Mouse (Mus musculus) heart, embryonic 14.5 days (tissue): ENCODE measurements at regions not wholly inside any gene's neighbourhood (a gene's known extent, or its start where the extent isn't known, plus 50 kb on each side); places are given as distances from the start of the nearest gene placed in this dataset.

ENCODE experiments used
- ATAC-seq: fragments of 200-750 bp; cut with Nextera tagmentation; 2 replicates; pipeline ENCODE4 v1.8.0; 2017; ENCODE audit warnings: low read depth, moderate TSS enrichment; ENCODE audit not compliant: insufficient number of reproducible peaks, insufficient read depth, low FRiP score
- H3K27ac ChIP-seq, 2 experiments: fragments of 200-500 bp in 1 of 2; fragments of 300-500 bp in 1 of 2; sonication (generic) in 1 of 2; replicated peaks in 1 of 2; 2 replicates each; pipeline ENCODE4 v1.5.1; 2012 to 2014; ENCODE audit warnings: low read depth in 2 of 2, low read length in 2 of 2, control low read depth in 1 of 2, mild to moderate bottlenecking in 1 of 2, mixed read lengths in 1 of 2; ENCODE audit not compliant: control insufficient read depth in 1 of 2, insufficient read depth in 1 of 2
- H3K27me3 ChIP-seq: fragments of 300-500 bp; sonication (generic); 2 replicates; pipeline ENCODE4 v1.6.1; 2014; ENCODE audit warnings: mild to moderate bottlenecking, low read length, control low read depth; ENCODE audit not compliant: control insufficient read depth, insufficient read depth
- H3K36me3 ChIP-seq: fragments of 300-500 bp; sonication (generic); 2 replicates; pipeline ENCODE4 v1.6.1; 2014; ENCODE audit warnings: mild to moderate bottlenecking, control low read depth, low read length, mixed read lengths; ENCODE audit not compliant: control insufficient read depth, insufficient read depth
- H3K4me1 ChIP-seq, 2 experiments: fragments of 200-500 bp in 1 of 2; fragments of 300-500 bp in 1 of 2; sonication (generic) in 1 of 2; 2 replicates each; pipeline ENCODE4 v1.6.1; 2012 to 2014; ENCODE audit warnings: low read length in 2 of 2, control low read depth in 1 of 2, mixed read lengths in 1 of 2; ENCODE audit not compliant: control insufficient read depth in 2 of 2, insufficient read depth in 2 of 2
- H3K4me2 ChIP-seq: fragments of 300-500 bp; sonication (generic); 2 replicates; pipeline ENCODE4 v1.6.1; 2014; ENCODE audit warnings: mild to moderate bottlenecking, low read length
- H3K4me3 ChIP-seq, 2 experiments: fragments of 200-500 bp in 1 of 2; fragments of 300-500 bp in 1 of 2; sonication (generic) in 1 of 2; 2 replicates each; pipeline ENCODE4 v1.5.1; 2012 to 2014; ENCODE audit warnings: low read length in 2 of 2, mild to moderate bottlenecking in 2 of 2, control low read depth in 1 of 2, low read depth in 1 of 2, moderate library complexity in 1 of 2; ENCODE audit not compliant: control insufficient read depth in 1 of 2, insufficient read depth in 1 of 2
- H3K9ac ChIP-seq: fragments of 300-500 bp; sonication (generic); 2 replicates; pipeline ENCODE4 v1.6.1; 2014; ENCODE audit warnings: mild to moderate bottlenecking, low read length
- H3K9me3 ChIP-seq: fragments of 300-500 bp; sonication (generic); 2 replicates; pipeline ENCODE4 v1.6.1; 2016; ENCODE audit warnings: low read length, control low read depth; ENCODE audit not compliant: control insufficient read depth
- WGBS: fragments of 180-500 bp; shearing (Covaris S2); extraction: QIAGEN DNeasy Blood & Tissue Kit; methylation state at CpG from one replicate; pipeline ENCODE4 v1.1.7; 2014; 5-methylcytosine and 5-hydroxymethylcytosine counted together

- WGBS, result 79% methylated on average over 2 of the region's 2 CpGs
- Histone ChIP-seq H3K36me3 (no peaks in the 10 kb centered on the region), H3K4me3 (no peak overlapping the region), H3K27ac (no peak overlapping the region), H3K4me2 (no peak overlapping the region), H3K27me3 (no peaks in the 10 kb centered on the region), H3K4me1 (0 out of 4 replicates have a peak, but pooled peaks cover 0 to 8% of the 10 kb centered on the region in 2 experiments), H3K9me3 (no peaks in the 10 kb centered on the region), H3K9ac (no peak overlapping the region)
- no peak for ATAC-seq
Observed at GRCm38 (mm10) chr13:32507825-32508224, 169.3 kb upstream of the Gmds start.

GRCm38 (mm10) chr13:32498205-32498790, 159.8 kb upstream of the Gmds start:
- no peak for ATAC-seq
- H3K4me1 ChIP-seq, result peaks cover 6 to 8% of the 10 kb centered on the region in 2 experiments; a peak in 3 of 4 replicates
- H3K27me3 ChIP-seq, result no peaks in the 10 kb centered on the region; the same call in 1 of the 2 replicates
- 34% methylated on average over 8 of the region's 8 CpGs for WGBS
- H3K4me2 ChIP-seq, result no peak overlapping the region
- H3K27ac ChIP-seq, result no peak overlapping the region
- H3K9ac ChIP-seq, result no peak overlapping the region
- no peaks in the 10 kb centered on the region for H3K9me3 ChIP-seq
- no peak overlapping the region for H3K4me3 ChIP-seq
- no peaks in the 10 kb centered on the region for H3K36me3 ChIP-seq

GRCm38 (mm10) chr13:32496263-32496662, 157.7 kb upstream of the Gmds start:
- Histone ChIP-seq H3K4me2 (no peak overlapping the region), H3K27me3 (no peaks in the 10 kb centered on the region; the same call in 1 of the 2 replicates), H3K27ac (no peak overlapping the region), H3K4me3 (no peak overlapping the region), H3K4me1 (peaks cover 8 to 9% of the 10 kb centered on the region in 2 experiments; a peak in 3 of 4 replicates), H3K36me3 (no peaks in the 10 kb centered on the region), H3K9me3 (no peaks in the 10 kb centered on the region), H3K9ac (no peak overlapping the region)
- ATAC-seq, result no peak
- WGBS, result 68% methylated on average over 2 of the region's 2 CpGs

- H3K36me3 ChIP-seq, result no peaks in the 10 kb centered on the region
- no peaks in the 10 kb centered on the region; the same call in 1 of the 2 replicates for H3K27me3 ChIP-seq
- no peak overlapping the region for H3K4me2 ChIP-seq
- H3K4me1 ChIP-seq, result peaks cover 8 to 9% of the 10 kb centered on the region in 2 experiments; a peak in 3 of 4 replicates
- H3K4me3 ChIP-seq, result no peak overlapping the region
- 67% methylated on average over 6 of the region's 6 CpGs for WGBS
- ATAC-seq, result no peak
- H3K27ac ChIP-seq, result no peak overlapping the region
- no peaks in the 10 kb centered on the region for H3K9me3 ChIP-seq
- no peak overlapping the region for H3K9ac ChIP-seq
Observed at GRCm38 (mm10) chr13:32495063-32495462, 156.5 kb upstream of the Gmds start.

- Histone ChIP-seq H3K9ac (no peak overlapping the region), H3K27ac (no peak overlapping the region), H3K4me3 (no peak overlapping the region), H3K36me3 (no peaks in the 10 kb centered on the region), H3K27me3 (no peaks in the 10 kb centered on the region; the same call in 1 of the 2 replicates), H3K4me1 (peaks cover 8 to 9% of the 10 kb centered on the region in 2 experiments; a peak in 3 of 4 replicates), H3K4me2 (no peak overlapping the region), H3K9me3 (no peaks in the 10 kb centered on the region)
- 68% methylated on average over 7 of the region's 7 CpGs for WGBS
- ATAC-seq, result no peak
Observed at GRCm38 (mm10) chr13:32493806-32494205, 155.3 kb upstream of the Gmds start.

GRCm38 (mm10) chr13:32493309-32493708, 154.8 kb upstream of the Gmds start:
- Histone ChIP-seq H3K36me3 (no peaks in the 10 kb centered on the region), H3K27me3 (no peaks in the 10 kb centered on the region; the same call in 1 of the 2 replicates), H3K27ac (no peak overlapping the region), H3K4me1 (peaks cover 5 to 9% of the 10 kb centered on the region in 2 experiments; a peak in 3 of 4 replicates), H3K9me3 (no peaks in the 10 kb centered on the region), H3K4me3 (no peak overlapping the region), H3K4me2 (no peak overlapping the region), H3K9ac (no peak overlapping the region)
- ATAC-seq, result no peak
- WGBS, result 21% methylated on average over 7 of the region's 7 CpGs

GRCm38 (mm10) chr13:32492566-32492965, 154.0 kb upstream of the Gmds start:
- 58% methylated on average over 7 of the region's 7 CpGs for WGBS
- Histone ChIP-seq H3K9ac (no peak overlapping the region), H3K36me3 (no peaks in the 10 kb centered on the region), H3K4me2 (no peak overlapping the region), H3K9me3 (no peaks in the 10 kb centered on the region), H3K27ac (no peak overlapping the region), H3K4me1 (peaks cover 0 to 9% of the 10 kb centered on the region in 2 experiments; a peak in 3 of 4 replicates), H3K4me3 (no peak overlapping the region), H3K27me3 (no peaks in the 10 kb centered on the region; the same call in 1 of the 2 replicates)
- no peak for ATAC-seq
